Mouse (Mus musculus) neural tube, embryonic 13.5 days (tissue): ENCODE data around the gene Nrxn3. TPM values are rescaled to one million over a fixed set of nuclear protein-coding genes. Genes with fewer than 3 reads are reported as not detected.
A peak's percentile ranks its signal among the peaks of the same experiment; 100 is the strongest.

ENCODE experiments used
- ATAC-seq: fragments of 200-750 bp; cut with Nextera tagmentation; 2 replicates; pipeline ENCODE4 v1.8.0; 2017; ENCODE audit warnings: low read depth, mild to moderate bottlenecking, moderate TSS enrichment, moderate library complexity
- H3K27ac ChIP-seq: fragments of 300-500 bp; sonication (generic); replicated peaks from 2 replicates; pipeline ENCODE4 v1.5.1; 2015; ENCODE audit warnings: moderate library complexity, mild to moderate bottlenecking, inconsistent platforms
- H3K27me3 ChIP-seq: fragments of 300-500 bp; sonication (generic); 2 replicates; pipeline ENCODE4 v1.6.1; 2015; ENCODE audit warnings: mild to moderate bottlenecking, inconsistent platforms
- H3K36me3 ChIP-seq: fragments of 300-500 bp; sonication (generic); 2 replicates; pipeline ENCODE4 v1.6.1; 2015; ENCODE audit warnings: mild to moderate bottlenecking, inconsistent platforms
- H3K4me1 ChIP-seq: fragments of 300-500 bp; sonication (generic); replicated peaks from 2 replicates; pipeline ENCODE4 v1.6.1; 2015; ENCODE audit warnings: inconsistent platforms
- H3K4me2 ChIP-seq: fragments of 300-500 bp; sonication (generic); 2 replicates; pipeline ENCODE4 v1.6.1; 2015; ENCODE audit warnings: inconsistent platforms, mild to moderate bottlenecking, moderate library complexity
- H3K4me3 ChIP-seq: fragments of 300-500 bp; sonication (generic); 2 replicates; pipeline ENCODE4 v1.5.1; 2015; ENCODE audit warnings: mild to moderate bottlenecking, inconsistent platforms
- H3K9ac ChIP-seq: fragments of 300-500 bp; sonication (generic); 2 replicates; pipeline ENCODE4 v1.6.1; 2015; ENCODE audit warnings: moderate library complexity, mild to moderate bottlenecking, inconsistent platforms
- H3K9me3 ChIP-seq: fragments of 300-500 bp; sonication (generic); 2 replicates; pipeline ENCODE4 v1.6.1; 2016; ENCODE audit warnings: inconsistent platforms
- WGBS: fragments of 180-500 bp; shearing (Covaris S2); methylation state at CpG from one replicate; pipeline ENCODE4 v1.1.7; 2015; 5-methylcytosine and 5-hydroxymethylcytosine counted together
- polyA plus RNA-seq: library from polyadenylated mRNA; unstranded; fragments of >200 nt; fragmentation: Nextera tagmentation; extraction: Ambion mirVana; gene quantifications from 2 replicates; pipeline ENCODE4 v1.2.1, GENCODE M21; 2015

The Nrxn3 gene
- polyA plus RNA-seq, 1 experiment from 2014 or later: 69.7 TPM

- H3K4me1 ChIP-seq: no peaks in the 10 kb centered on the region
- no peak overlapping the region for H3K4me2 ChIP-seq
- 80% methylated on average over 9 of the region's 9 CpGs for WGBS
- no peaks in the 10 kb centered on the region for H3K9me3 ChIP-seq
- H3K27ac ChIP-seq: no peak overlapping the region
- H3K36me3 ChIP-seq: no peaks in the 10 kb centered on the region
- no peaks in the 10 kb centered on the region for H3K27me3 ChIP-seq
- no peak overlapping the region for H3K9ac ChIP-seq
- H3K4me3 ChIP-seq: no peak overlapping the region
- ATAC-seq: no peak
Measured at GRCm38 (mm10) chr12:89156086-89156757, 433.5 kb downstream of the Nrxn3 start.

DNA sequence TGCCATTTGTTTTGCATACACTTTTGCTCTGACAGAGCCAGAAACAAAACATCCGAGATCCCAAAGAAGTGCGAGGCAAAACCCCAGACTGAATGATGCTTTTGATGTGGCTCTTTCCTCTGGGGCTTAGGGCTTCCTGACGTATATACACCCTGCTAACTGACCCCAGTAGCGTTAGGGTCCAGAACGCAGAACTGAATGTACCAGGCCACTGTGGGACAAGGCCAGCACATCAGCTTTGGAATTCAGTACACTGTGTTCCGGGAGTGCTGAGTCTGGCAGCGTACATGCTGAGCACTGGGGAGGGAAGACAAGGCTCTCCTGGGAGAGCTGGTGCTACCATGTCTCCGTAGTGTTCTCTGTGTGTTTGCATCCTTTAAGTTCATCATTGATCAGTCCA is 436.7 kb downstream of the Nrxn3 start:
- Histone ChIP-seq H3K36me3 (no peaks in the 10 kb centered on the region), H3K4me3 (no peak overlapping the region), H3K27me3 (no peaks in the 10 kb centered on the region), H3K9me3 (no peaks in the 10 kb centered on the region), H3K4me2 (no peak overlapping the region), H3K9ac (no peak overlapping the region), H3K4me1 (no peaks in the 10 kb centered on the region), H3K27ac (no peak overlapping the region)
- 74% methylated on average over 8 of the region's 8 CpGs for WGBS
- no peak for ATAC-seq

GRCm38 (mm10) chr12:89174306-89175159 is 451.9 kb downstream of the Nrxn3 start:
- Histone ChIP-seq H3K4me2 (no peak overlapping the region), H3K27ac (no peak overlapping the region)

DNA sequence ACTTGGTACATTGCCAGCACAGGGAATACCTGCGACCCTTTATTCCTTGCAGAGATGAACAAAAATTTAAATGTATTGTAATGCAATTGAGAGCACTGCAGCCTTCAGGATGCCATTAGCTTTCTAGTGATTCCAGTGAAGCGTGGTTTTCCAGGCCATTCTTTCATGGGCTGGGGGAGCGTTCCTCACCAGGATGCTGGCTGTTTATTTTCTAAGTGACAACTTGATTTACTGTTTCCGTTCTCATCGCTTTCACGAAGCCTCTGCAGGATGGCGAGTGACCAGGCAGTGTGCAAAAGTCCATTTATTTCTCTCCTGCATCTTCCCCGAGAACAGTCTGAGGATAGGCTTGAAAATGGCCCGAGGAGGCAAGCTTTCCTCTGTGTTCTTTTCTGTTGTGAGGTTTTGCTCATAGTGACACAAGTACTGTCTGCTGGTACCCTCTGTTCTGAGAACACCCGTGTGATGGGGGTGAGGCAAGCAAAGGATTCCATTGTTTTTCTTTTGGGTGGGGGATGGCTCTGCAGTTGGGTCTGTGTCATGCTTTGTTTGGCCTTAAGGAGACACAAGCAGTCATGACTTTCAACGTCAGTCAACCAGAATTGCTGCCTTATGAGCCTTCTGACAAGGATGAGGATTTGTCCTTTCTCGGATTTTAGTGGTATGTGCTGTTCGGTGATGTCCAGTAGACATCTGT is 457.4 kb downstream of the Nrxn3 start:
- WGBS: 17% methylated on average over 13 of the region's 13 CpGs
- H3K4me1 ChIP-seq: peaks cover 29% of the 10 kb centered on the region
- H3K9ac ChIP-seq: no peak overlapping the region
- H3K36me3 ChIP-seq: no peaks in the 10 kb centered on the region
- ATAC-seq: peak; percentile 49
- peak overlapping the region; percentile 76 for H3K27ac ChIP-seq
- H3K9me3 ChIP-seq: no peaks in the 10 kb centered on the region
- H3K4me3 ChIP-seq: no peak overlapping the region
- peak overlapping the region; percentile 11; the same call in 1 of the 2 replicates for H3K4me2 ChIP-seq
- no peaks in the 10 kb centered on the region for H3K27me3 ChIP-seq

More at GRCm38 (mm10) chr12:89174306-89175159, 451.9 kb downstream of the Nrxn3 start:
- 34% methylated on average over 12 of the region's 12 CpGs for WGBS
- no peak for ATAC-seq
- Histone ChIP-seq H3K36me3 (no peaks in the 10 kb centered on the region), H3K4me3 (no peak overlapping the region), H3K4me1 (peaks cover 16% of the 10 kb centered on the region), H3K9ac (no peak overlapping the region), H3K9me3 (no peaks in the 10 kb centered on the region), H3K27me3 (no peaks in the 10 kb centered on the region)

DNA sequence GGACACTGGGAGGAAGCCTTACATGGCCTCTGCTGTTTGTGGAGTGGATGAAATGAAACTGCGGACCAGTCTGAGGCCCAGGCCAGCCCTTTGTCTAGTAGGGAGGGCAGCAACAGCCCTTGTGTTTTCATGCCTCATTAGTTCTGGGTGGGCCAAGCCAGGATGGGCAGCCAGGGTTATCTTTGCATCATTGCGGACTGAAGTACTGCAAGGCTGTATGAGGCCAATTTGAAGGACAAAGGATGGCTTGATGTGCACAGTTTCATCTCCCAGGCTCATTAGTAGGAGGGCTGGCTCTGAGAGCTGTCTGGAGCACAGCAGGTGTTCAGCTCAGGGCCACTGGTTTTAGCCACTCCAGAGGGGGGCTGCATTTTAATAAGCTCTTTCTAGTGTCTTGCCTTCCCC is 458.5 kb downstream of the Nrxn3 start:
- H3K27ac ChIP-seq: peak overlapping the region; percentile 76
- peak; percentile 57; the same call in 1 of the 2 replicates for ATAC-seq
- no peaks in the 10 kb centered on the region for H3K9me3 ChIP-seq
- no peaks in the 10 kb centered on the region for H3K36me3 ChIP-seq
- WGBS: 8% methylated on average over 2 of the region's 2 CpGs
- H3K27me3 ChIP-seq: no peaks in the 10 kb centered on the region
- H3K4me2 ChIP-seq: no peak overlapping the region
- H3K4me3 ChIP-seq: no peak overlapping the region
- peaks cover 29% of the 10 kb centered on the region for H3K4me1 ChIP-seq
- no peak overlapping the region for H3K9ac ChIP-seq

DNA sequence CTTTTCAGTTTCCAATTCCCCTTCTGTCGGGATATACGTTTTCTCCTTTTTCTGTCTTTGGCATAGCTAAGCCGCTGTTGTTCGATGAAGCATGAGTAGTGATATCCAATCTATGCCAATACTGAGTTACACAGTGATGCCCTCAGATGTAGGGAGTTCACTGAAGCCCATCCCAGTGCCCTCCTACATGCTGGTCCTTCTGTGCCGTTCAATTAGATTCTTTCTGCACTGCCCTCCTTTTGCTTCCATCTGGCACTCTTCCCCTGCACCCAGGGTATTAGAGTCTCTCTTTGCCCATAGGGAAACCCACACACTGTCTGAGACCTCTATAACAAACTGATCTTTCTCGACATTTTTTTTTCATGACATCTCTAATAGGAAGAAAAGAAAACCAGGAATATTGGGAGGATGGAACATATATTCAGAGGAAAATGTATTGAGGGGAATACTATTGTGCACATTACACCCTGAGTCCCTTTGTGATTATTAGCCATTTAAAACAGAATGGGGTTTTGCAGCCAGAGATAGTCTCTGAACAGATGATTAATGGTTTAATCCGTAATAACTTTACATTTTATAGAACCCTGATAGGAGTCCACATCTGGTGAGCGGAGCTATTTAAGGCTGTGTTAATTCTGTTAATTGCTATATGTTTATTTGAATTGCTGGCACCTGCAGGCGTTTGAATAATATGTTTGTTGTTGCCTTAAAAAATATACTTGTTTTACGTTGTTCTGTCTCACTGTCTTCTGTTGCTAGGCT is 476.3 kb downstream of the Nrxn3 start:
- Histone ChIP-seq H3K4me3 (no peak overlapping the region), H3K4me2 (no peak overlapping the region), H3K27ac (peak overlapping the region; percentile 69), H3K36me3 (no peaks in the 10 kb centered on the region), H3K27me3 (no peaks in the 10 kb centered on the region), H3K4me1 (peaks cover 9% of the 10 kb centered on the region), H3K9ac (no peak overlapping the region), H3K9me3 (no peaks in the 10 kb centered on the region)
- WGBS: 60% methylated on average over 10 of the region's 10 CpGs
- peak; percentile 75 for ATAC-seq

GRCm38 (mm10) chr12:89211608-89212007 is 488.9 kb downstream of the Nrxn3 start:
- Histone ChIP-seq H3K27me3 (no peaks in the 10 kb centered on the region), H3K4me2 (no peak overlapping the region), H3K27ac (no peak overlapping the region), H3K36me3 (no peaks in the 10 kb centered on the region), H3K4me1 (no peaks in the 10 kb centered on the region), H3K4me3 (no peak overlapping the region), H3K9ac (no peak overlapping the region), H3K9me3 (no peaks in the 10 kb centered on the region)
- WGBS: 46% methylated on average over 2 of the region's 2 CpGs
- ATAC-seq: no peak

DNA sequence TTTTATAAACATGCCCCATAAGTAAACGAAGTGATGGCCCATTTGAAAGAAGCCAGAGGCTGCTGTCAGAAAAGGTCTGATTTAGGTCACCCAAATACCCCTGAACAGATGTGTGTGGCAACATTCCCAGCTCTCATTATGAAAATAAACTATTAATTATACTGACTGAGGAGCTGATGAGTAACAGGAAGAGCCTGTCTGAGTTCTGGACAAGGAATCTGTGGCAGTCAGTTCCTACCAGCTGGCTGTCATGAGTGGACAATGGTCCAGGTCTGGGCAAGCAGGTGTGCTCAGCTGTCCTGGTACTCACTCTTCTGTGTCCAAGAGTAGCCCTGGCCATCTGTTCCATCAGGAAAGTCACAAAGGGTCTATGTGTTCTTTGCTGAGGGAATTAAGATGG is 517.1 kb downstream of the Nrxn3 start:
- Histone ChIP-seq H3K4me2 (no peak overlapping the region), H3K4me1 (no peaks in the 10 kb centered on the region), H3K27me3 (no peaks in the 10 kb centered on the region), H3K9ac (no peak overlapping the region), H3K4me3 (no peak overlapping the region), H3K27ac (no peak overlapping the region), H3K9me3 (no peaks in the 10 kb centered on the region), H3K36me3 (no peaks in the 10 kb centered on the region)
- ATAC-seq: no peak
- WGBS: 36% methylated on average over 1 of the region's 1 CpGs

DNA sequence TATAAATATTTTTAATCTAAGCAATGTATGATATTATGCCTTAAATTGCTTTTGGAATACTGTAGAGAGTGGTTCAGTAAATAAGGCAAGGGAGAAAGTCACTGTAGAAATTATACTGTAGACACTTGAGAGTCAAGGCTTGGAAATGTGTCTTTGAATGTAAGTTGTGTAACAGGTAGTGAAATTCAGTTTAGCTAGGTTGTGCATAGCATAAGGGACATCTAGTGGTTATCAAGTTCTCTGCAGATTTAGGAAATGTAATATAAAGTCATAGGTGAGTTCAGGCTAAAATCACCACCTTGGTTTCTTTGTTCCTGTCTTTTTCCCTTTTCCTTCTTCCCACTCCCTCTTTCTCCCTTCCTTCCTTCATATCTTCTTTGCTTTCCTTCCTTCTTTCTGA is 518.9 kb downstream of the Nrxn3 start:
- Histone ChIP-seq H3K27me3 (no peaks in the 10 kb centered on the region), H3K4me3 (no peak overlapping the region), H3K36me3 (no peaks in the 10 kb centered on the region), H3K4me2 (no peak overlapping the region), H3K4me1 (no peaks in the 10 kb centered on the region), H3K27ac (no peak overlapping the region), H3K9ac (no peak overlapping the region), H3K9me3 (no peaks in the 10 kb centered on the region)
- no peak for ATAC-seq

- H3K27me3 ChIP-seq: no peaks in the 10 kb centered on the region
- ATAC-seq: no peak
- no peaks in the 10 kb centered on the region for H3K4me1 ChIP-seq
- no peak overlapping the region for H3K27ac ChIP-seq
- no peak overlapping the region for H3K9ac ChIP-seq
- no peak overlapping the region for H3K4me2 ChIP-seq
- WGBS: 42% methylated on average over 1 of the region's 1 CpGs
- H3K36me3 ChIP-seq: no peaks in the 10 kb centered on the region
- no peaks in the 10 kb centered on the region for H3K9me3 ChIP-seq
- H3K4me3 ChIP-seq: no peak overlapping the region
Measured at GRCm38 (mm10) chr12:89242476-89242875, 519.8 kb downstream of the Nrxn3 start.

DNA sequence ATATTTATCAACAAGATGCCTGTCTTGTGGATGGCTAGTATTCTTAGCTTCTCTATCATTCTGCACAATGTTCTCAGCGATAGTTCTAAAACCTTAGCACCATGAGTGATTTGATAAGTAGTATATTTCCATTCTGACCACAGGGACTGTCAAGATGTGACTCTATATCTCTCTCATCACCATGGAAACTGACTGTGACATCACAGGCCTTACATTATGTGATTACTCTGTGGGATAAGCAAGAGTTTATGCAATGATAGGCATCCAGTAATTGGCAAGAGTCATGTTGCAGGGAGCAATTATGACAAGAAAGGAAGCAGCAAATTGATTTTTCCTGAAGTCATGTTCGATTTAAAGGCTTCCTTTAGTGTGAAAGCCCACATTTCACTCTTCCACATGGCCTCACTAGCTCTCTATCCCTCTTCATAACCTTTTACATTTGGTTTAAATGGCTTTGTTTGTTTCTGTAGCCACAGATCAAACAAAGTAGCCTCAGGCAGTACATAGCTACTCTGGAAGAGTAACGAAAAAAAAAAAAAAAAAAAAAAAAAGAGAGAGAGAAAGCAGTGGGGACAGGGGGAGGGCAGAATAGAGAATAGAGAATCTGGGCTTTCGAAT is 532.7 kb downstream of the Nrxn3 start:
- Histone ChIP-seq H3K9ac (no peak overlapping the region), H3K4me1 (peaks cover 25% of the 10 kb centered on the region), H3K27ac (peak overlapping the region; percentile 5; the same call in 1 of the 2 replicates), H3K9me3 (no peaks in the 10 kb centered on the region), H3K36me3 (peaks cover 6% of the 10 kb centered on the region; the same call in 1 of the 2 replicates), H3K4me2 (no peak overlapping the region), H3K4me3 (no peak overlapping the region), H3K27me3 (no peaks in the 10 kb centered on the region)
- 56% methylated on average over 4 of the region's 4 CpGs for WGBS
- no peak for ATAC-seq
